Mouse (Mus musculus): ENCODE data around the gene Wdr91.

Wdr91 gene

GRCm38 (mm10) chr6:34861546-34862053 lies 49.1 kb downstream of the Wdr91 start:
- Histone ChIP-seq H3K27me3 (ENCODE audit: insufficient read depth, low read length) (peaks cover 10% of the 10 kb centered on the region; the same call in 1 of the 2 replicates), H3K36me3 (ENCODE audit: insufficient read depth, low read length) (no peaks in the 10 kb centered on the region), H3K4me1 (replicated peaks; ENCODE audit: low read depth, low read length) (peaks cover 34% of the 10 kb centered on the region), H3K9me3 (ENCODE audit: low read length) (peaks cover 6% of the 10 kb centered on the region), H3K4me3 (replicated peaks; ENCODE audit: low read length) (no peak overlapping the region)
- no peak for TF ChIP-seq NANOG (IDR thresholded peaks at IDR 0.05; ENCODE audit: borderline replicate concordance, low read length)
- no peak for TF ChIP-seq CTCF (conservative IDR thresholded peaks at IDR 0.05; ENCODE audit: low read length)
- no peak for TF ChIP-seq POU5F1 (IDR thresholded peaks at IDR 0.05; ENCODE audit: borderline replicate concordance, low read length)

- no peak for TF ChIP-seq NANOG (IDR thresholded peaks at IDR 0.05; ENCODE audit: borderline replicate concordance, low read length)
- no peak for TF ChIP-seq CTCF (conservative IDR thresholded peaks at IDR 0.05; ENCODE audit: low read length)
- TF ChIP-seq POU5F1 (IDR thresholded peaks at IDR 0.05; ENCODE audit: borderline replicate concordance, low read length), result no peak
- Histone ChIP-seq H3K4me3 (replicated peaks; ENCODE audit: low read length) (no peak overlapping the region), H3K4me1 (replicated peaks; ENCODE audit: low read depth, low read length) (no peaks in the 10 kb centered on the region), H3K36me3 (ENCODE audit: insufficient read depth, low read length) (no peaks in the 10 kb centered on the region), H3K27me3 (ENCODE audit: insufficient read depth, low read length) (no peaks in the 10 kb centered on the region), H3K9me3 (ENCODE audit: low read length) (peaks cover under 1% of the 10 kb centered on the region; the same call in 1 of the 2 replicates)
Observed at GRCm38 (mm10) chr6:34832352-34832751, 78.3 kb downstream of the Wdr91 start.

Measured in E14TG2a.4 (cell line).